Mouse (Mus musculus) heart, postnatal 25 days (tissue): ENCODE measurements at regions not wholly inside any gene's neighbourhood (a gene's known extent, or its start where the extent isn't known, plus 50 kb on each side); places are given as distances from the start of the nearest gene placed in this dataset.

ENCODE experiments used
- DNase-seq: peaks from one replicate; pipeline ENCODE4 v3.0.0; 2022; ENCODE audit warnings: low spot score
- intact Hi-C: fragments of 180-260 bp; cut with DNase I; formaldehyde crosslinking; loops from one replicate; pipeline ENCODE4 v1.15.1; 2025

DNA sequence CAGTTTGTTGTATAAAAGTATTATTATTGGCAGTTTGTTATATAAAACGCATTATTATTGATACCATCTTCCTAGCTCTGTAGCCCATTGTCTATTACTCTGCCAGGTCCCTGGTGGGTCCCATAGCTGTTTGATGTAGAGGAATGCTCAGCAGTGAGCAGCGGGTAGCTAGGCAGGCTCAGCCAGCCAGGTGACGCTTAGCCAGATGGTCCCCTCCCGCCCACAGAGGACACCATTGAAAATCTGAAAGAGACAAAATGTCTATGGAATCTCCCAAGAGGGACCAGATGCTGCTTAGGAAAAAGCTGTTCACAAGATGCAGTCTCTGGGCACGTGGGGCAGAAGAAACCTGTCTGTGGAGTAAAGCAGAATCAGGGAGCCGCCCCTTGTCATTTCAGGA is 526.5 kb upstream of the Btbd3 start:
- intact Hi-C loops: loop anchor here (1.0 to 5.0 kb wide), 4 partner anchors 212 to 1243 kb away; no protein-coding TSS in a partner anchor
- no peak for DNase-seq

DNA sequence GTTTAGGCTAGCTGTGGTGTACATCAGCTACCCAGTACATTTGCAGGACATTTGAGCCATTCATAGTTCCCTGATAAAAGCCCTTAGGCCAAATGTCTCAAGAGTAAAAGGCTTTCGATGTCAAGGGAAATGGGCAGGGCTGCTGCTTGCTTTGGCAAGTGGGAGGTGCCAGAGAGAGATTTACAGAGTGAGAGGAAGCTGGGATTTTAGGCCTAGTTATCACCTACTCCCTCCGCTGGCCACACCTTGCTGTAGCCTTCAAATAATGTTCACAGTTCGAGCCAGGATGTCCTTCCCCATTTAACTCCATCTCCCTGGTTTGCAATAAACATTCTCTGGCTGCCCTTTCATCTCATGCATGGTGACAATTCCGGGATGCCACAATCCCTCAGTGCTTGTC is 527.2 kb upstream of the Btbd3 start:
- intact Hi-C loops: loop anchor here (1.0 kb wide), 1 partner anchor 615 kb away; no protein-coding TSS in a partner anchor
- DNase-seq: no peak

DNA sequence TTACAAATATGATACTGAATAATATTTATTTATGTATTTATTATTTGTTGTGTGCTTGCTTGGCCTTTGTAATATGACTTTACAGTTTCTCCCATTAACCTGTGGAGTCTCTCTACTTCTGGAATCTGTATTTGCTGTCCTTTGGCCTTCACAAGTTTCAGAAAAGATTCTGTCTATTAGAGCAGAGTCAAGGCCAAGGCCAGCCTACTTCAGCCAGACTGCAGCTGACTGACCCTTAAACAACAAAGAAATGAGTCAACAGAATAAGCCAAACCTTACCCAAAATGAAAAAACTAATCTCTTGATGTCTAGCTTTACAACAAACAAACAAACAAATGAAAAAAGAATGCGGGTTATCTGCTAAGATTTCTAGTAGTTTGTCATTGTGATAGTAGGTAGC is 532.7 kb upstream of the Btbd3 start:
- intact Hi-C loops: no loop called here
- no peak for DNase-seq

DNA sequence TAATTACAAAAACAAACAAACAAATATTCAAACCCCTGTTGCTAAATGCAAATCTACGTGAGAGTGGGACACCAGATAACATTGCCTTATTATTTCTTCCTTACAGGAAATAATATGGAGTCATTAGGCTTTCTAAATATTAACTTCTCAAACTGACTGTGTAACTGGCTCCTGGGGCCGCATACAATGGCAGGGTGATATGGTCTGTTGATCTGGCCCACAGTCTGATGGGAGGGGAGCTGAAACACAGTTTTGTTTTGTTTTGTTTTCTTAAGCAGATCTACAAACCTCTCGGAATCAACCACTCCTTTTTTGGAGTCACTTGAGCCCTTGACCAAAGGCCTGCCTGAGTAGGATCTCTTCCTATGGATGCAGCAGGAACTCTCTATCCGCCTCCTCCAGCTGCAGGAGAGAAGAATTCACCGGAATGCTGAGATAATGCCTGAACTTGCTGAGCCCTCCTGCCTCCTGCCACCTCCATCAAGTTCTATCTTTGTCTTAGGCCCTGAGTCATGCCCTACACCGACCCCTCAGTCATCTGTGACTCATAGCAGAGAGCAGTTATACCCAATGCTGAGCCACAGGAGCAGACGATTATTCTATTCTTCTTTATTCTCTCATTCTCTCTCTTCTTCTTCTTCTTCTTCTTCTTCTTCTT is 534.5 kb upstream of the Btbd3 start:
- intact Hi-C loops: no loop called here
- no peak for DNase-seq

DNA sequence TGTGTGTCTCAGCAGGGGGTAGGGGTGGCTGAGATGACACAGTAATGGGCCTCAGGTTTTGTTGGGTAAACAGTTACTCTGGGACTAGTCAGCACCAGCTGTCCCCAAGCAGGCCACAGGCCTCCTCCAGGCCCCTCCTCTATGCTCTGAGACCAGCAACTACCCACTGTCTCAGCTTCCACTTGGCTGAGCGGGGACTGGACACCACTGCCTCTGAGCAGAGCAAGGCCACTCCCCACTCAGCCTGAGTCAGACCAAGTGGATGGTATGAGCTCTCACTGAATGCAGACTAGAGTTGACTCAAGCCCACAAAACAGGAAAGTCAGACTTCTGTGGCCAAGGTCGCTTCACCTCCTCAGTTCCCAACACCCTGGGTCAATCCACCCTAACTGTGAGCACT is 540.5 kb upstream of the Btbd3 start:
- intact Hi-C loops: no loop called here
- DNase-seq: no peak

DNA sequence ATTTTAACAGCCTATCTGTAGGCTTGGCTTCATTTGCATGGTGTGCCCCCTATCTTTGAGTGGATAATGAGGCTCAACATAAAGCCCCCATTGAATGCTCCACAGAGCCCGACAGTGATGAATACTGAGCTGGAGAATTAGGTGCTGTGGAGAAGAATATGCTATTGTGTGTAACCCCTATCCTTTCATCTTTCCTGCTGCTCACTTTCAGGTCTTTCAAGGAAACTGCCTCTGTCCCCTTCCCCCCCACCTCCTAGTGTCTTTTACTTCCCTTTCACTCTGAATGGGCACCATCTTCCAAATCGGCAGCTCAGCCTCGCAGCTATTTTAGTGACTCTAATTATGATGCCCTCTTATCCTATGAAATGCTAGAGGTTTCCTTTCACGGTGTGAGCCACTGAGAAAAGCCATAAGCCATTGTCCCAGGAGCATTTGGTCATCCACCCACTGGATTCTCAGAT is 549.8 kb upstream of the Btbd3 start:
- DNase-seq: no peak
- intact Hi-C loops: no loop called here

DNA sequence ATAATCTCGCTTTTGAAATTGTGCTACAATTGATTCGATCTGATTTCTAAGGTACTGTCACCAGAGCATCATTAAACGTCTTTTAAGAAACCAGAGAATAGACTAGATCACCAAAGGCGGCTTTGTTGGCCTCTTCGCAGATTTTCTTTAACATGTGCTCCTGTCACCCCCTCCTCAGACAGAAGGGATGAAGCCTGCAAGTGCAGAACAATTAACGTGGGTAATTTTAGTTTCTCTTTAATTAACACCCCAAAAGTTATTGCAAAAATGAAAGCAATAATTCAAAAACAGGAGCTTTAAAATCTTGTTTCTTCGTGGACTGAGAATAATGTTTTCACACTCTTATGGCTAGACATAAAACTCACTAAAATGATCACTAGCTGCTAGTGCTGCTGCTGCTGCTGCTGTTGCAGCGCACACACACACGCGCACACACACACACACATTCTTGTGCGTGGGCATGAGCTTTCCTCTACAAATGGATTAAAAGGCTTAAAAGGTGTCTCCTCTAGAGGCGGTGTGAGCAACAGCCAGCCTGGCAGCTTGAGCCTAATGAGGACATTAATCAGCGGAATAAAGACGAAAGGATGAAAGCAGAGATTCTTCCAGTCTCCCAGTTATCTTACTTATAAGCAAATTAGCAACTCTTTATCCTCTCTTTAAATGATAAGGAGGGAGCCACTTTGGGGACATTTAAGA is 550.5 kb upstream of the Btbd3 start:
- DNase-seq: no peak
- intact Hi-C loops: no loop called here

DNA sequence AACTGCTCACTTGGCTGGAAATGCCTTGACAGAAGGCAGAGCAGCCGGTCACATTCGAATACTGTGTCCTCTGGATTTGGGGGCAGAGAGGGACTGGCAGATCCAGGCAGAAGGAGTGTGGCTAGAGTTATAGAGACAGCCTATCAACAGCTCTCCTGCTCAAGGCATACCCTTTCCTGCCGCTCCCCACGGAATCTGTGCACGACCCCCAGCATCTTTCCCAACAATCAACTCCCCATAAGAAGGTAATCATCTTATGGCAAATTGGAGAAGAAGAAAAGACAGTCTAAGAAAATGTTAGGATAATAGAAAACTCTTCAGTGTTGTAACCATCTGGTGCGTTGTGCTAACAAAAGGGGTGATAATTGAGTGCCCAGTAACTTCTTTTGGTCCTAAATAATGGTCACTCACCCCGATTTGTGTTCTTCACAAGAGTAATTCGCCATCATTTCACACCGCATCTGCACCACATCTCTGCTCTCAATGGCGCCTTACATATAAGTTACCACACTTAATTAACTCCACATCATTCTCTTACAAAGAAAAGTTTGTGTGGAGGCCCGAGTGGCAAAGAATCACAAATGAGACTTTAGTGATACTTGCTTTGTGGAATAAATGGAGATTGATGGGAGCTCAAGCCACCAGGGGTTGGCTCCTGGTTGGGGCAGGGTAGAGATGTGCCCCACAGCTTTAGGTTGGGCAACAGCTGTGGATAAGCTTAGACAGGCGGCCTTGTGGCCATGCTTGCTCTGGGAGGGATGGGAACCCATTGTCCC is 551.2 kb upstream of the Btbd3 start:
- intact Hi-C loops: no loop called here

DNA sequence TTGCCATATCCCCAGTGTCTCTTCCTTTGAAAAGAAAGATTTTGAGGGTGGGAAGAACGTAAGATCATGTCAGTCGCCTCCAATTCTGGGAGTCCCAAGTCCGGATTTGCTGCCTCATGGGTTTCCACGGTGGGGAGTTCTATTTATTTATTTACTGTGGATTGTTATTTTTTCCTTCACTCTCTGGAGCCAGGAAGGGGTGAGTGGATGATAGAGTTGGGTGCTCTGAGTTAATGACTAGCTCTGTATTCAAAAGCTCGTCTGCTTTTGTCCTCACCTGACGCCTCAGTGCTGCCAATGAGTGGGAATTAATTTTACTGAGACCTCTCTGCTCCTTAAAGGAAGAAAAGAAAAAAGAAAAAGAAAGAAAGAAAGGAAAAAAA is 551.8 kb upstream of the Btbd3 start:
- DNase-seq: no peak
- intact Hi-C loops: no loop called here

More for the DNA sequence above, 551.2 kb upstream of the Btbd3 start:
- DNase-seq: no peak

DNA sequence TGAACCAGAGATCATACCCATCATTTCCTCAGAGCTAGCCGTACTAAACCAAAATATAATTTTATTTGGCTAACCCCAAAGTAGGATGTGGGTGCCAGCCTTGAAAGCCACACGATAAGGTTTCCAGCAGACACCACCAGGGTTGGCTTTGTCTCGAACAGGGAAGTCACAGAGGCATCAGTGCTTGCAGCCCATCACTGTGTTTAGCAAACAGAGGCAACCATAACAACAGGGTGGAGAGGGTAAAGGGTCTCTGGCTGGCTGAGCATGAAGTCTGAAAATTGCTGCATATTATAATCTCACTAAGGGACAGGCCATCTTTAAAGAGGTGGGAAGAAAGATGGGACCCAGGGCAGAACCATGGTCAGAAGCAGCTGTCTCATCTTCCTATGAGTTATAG is 552.3 kb upstream of the Btbd3 start:
- intact Hi-C loops: no loop called here
- no peak for DNase-seq

DNA sequence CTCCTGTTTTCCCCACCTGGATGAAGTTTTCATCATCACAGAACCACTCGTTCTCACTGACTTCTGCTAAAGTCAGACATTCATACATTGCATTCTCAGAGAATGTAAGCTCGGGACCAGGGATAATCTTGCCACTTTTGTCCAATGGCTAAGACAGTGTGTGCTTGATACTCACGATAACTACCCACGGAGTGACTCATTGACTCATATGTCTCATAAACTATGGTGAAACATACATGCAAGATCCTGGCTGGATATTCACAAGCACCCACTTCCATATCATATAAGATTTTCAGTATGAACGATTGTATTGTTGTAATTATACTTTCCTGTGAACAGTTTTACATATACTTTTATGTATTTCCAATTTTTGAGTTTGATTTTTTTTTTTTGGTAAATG is 560.5 kb upstream of the Btbd3 start:
- no peak for DNase-seq
- intact Hi-C loops: no loop called here

DNA sequence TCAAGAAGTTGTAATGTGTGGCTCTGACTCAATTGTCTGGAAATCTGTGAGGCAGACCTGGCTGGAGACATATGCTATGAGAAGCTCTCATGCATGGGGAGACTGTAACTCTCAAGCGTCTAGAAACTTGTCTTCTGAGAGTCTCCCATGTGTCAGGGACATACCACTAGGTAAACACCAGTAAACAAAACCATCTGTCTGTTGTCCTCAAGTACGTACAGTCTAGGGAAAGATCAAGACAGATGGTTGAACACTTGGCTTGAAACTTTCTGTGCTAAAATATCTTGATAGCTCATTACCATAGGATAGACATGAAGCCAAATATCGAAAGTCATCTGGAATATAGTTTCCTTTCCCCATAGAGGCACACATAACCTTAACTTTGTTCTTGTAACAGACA is 562.3 kb upstream of the Btbd3 start:
- no peak for DNase-seq
- intact Hi-C loops: no loop called here

DNA sequence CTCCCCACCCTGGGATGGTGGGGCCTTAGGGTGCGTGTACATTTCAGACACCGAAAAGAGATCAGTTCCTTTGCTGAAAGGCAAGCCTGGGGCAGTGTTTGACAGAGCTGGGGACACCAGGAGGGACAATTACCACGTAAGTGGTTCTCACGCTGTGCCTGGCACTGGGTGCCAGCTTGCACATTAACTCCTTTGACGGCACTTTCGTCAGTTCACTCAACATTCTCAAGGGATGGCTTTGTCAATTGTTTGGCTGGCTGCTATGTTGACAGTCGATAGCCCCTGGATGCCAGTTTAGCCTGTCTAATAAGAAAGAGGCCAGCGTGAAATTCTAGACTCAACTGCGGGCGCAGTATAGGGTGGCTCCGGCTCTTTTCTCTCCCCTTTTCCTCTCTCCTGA is 569.2 kb upstream of the Btbd3 start:
- intact Hi-C loops: no loop called here
- DNase-seq: no peak

DNA sequence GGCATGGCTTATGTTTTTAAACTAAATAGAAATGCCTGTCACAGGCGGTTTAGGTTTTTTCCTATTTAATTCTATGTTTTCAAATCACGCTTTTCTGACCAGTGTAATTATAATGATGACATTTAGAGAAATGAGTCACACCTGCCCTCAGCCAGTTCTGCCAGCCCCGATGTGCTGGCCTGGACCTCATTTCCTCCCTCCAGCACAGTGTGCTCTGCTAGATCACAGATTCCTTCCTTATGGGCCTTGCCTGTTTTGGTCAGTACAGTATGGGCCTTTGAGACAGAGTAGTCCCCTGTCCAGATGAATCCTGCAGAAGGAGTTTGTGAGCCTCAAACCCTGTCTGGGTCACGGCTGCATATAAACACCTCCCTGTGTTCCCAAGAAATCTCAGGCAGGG is 569.6 kb upstream of the Btbd3 start:
- intact Hi-C loops: no loop called here
- no peak for DNase-seq

DNA sequence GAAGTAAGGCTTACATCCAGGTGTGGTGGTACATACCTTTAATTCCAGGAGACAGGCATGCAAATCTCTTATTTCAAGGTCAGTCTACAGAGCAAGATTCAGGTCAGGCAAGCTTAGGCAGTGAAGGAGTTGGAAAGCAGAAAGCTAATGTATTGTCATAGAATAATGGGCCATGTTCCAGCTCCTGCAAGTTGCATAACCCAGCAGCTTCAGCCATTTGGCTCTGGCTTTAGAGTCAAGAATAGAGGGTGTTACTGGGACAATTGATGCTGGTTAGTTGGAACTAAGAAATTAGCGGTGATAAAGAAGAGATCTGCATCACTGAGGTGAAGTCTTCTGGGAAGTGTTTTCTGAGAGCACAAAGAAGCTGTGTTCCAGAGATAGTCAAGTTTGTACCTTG is 565.3 kb upstream of the Jag1 start:
- intact Hi-C loops: no loop called here

DNA sequence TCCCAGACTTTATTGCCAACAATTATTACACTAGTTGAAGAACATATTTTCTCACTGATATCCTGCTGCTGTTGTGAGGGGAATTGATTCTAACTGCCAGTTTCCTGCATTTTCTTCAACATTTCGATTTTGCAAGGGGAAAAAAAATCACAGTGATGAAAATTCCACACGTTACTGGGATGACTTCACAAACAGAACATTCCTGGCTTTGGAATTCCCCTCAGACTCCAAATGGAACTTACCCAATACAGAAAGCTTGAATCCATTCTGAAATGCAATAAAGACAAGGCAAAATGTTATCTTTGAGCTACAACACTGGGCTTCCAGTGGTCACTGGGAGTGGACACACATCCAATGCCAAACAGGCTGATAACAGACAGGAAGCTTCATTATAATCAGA is 546.7 kb upstream of the Jag1 start:
- intact Hi-C loops: loop anchor here (10.0 kb wide), 1 partner anchor 238 kb away; no protein-coding TSS in a partner anchor
- DNase-seq: peak; percentile 15

More for the DNA sequence above, 565.3 kb upstream of the Jag1 start:
- no peak for DNase-seq

DNA sequence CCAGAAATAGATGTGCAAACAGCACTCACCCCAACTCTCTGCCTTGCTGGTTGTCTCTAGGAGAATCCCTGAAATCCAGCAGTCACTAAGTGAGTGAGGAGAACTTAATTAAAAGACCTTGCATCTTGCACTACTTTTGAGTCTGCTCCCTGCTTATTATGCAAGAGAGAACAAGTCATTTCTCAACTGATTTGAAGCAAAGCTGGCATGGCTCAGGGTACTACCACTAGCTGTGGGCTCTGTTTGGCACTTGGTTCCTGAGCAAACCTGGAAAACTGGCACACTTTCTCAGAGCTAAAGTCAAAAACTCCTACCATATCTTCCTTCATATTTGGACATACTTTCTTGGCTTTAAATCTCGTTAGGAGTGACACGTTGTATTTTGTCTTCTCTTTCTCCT is 545.8 kb upstream of the Jag1 start:
- no peak for DNase-seq
- intact Hi-C loops: loop anchor here (10.0 kb wide), 1 partner anchor 237 kb away; no protein-coding TSS in a partner anchor

DNA sequence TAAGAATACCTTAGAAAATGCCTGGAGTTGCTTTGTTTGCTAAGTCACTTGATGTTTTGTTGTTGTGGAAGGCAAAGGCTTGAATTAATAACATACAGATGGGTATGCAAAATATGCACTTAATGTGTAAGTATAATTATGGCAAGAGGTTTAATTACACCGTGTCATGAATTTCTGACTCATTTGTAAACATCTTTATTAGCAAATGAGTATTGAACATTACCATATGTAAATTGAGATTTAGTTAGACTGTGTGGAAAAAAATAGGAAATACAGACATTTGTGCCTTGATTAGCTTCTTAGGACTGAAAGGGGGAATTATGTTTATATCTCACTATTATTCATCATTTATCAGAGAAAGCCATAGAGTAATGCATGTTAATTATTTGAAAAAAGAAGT is 544.0 kb upstream of the Jag1 start:
- no peak for DNase-seq
- intact Hi-C loops: loop anchor here (10.0 kb wide), 1 partner anchor 236 kb away; no protein-coding TSS in a partner anchor

DNA sequence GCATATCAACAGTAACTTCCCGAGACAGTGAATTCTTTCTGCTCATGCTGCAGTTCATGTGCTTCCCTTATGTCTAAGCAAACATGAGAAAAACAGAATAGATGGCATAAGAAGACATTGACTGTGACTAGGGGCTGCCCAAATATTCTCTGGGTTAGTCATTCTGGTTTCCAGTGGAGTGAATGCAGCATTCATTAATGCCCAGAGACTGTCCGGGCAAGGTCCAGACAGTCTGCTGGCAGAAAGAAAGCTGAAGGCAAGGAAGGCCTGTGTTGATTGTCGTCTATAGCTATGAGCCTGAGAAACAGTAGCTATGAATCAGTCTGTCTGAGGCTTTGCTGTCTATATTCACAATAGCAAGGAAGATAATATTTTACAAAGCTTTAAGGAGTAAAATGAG is 537.9 kb upstream of the Jag1 start:
- intact Hi-C loops: no loop called here
- DNase-seq: no peak

DNA sequence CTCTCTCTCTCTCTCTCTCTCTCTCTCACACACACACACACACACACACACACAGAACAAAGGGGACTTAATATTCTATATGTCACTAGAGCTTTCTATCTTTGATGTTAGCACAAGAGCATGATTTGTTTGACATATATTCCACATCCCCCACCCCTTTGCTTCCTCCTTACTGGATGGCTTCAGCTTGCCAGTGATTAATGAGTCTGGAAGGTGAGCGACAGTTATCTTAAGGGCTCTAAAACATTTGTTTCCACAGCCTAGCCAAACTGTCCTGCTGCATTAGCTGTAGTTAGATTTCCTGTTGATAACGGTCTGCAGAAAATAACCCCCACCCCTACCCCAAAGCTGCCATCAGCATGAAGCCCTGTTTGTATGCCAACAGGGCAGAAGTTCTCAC is 527.7 kb upstream of the Jag1 start:
- no peak for DNase-seq
- intact Hi-C loops: no loop called here
